ENCODE assay signal across 27 mouse cellular contexts in genomic region chr14:78583168-78583567, GRCm38 (mm10). TPM values are rescaled to one million over a fixed set of nuclear protein-coding genes. Genes with fewer than 3 reads are reported as not detected.
DNase-seq lines count a peak whose midpoint lies in the region; ATAC-seq and TF ChIP-seq lines count a peak whose summit lies in the region.
"Had no signal": no experiment of that assay in that cellular context is flagged by ENCODE, and none has a peak within 500 bp of the region (broad histone marks: within the 10 kb centered on the region; RNA-seq: fewer than 3 reads in every experiment).

No protein-coding gene starts in this region.

- no peak overlapping the region for H3K4me3 ChIP-seq in midbrain, embryonic 10.5 days
- no peak overlapping the region for H3K4me3 ChIP-seq in midbrain, embryonic 16.5 days (ENCODE audit: low read depth, low read length)
- no peak overlapping the region for H3K4me3 ChIP-seq in ES-E14 (ENCODE audit: insufficient read depth in 1 of 2, low read depth in 1 of 2, low read length in 2 of 2, poor library complexity in 1 of 2, severe bottlenecking in 1 of 2)
- H3K4me3 ChIP-seq: embryonic facial prominence, embryonic 12.5 days; heart, embryonic 10.5 days; hindbrain, embryonic 13.5 days; kidney, embryonic 15.5 days; lung, embryonic 15.5 days; neural tube, embryonic 13.5 days had no signal

- peaks cover 25% of the 10 kb centered on the region for H3K36me3 ChIP-seq in midbrain, embryonic 10.5 days
- H3K36me3 ChIP-seq in midbrain, embryonic 16.5 days (ENCODE audit: control insufficient read depth, insufficient read depth, low read length), result peaks cover 21% of the 10 kb centered on the region
- peaks cover 13% of the 10 kb centered on the region; the same call in 1 of the 2 replicates for H3K36me3 ChIP-seq in ES-E14 (ENCODE audit: control insufficient read depth, insufficient read depth, low read length, poor library complexity, severe bottlenecking)

- H3K27me3 ChIP-seq in midbrain, embryonic 10.5 days (ENCODE audit: low read depth, poor library complexity, severe bottlenecking), result no peaks in the 10 kb centered on the region
- no peaks in the 10 kb centered on the region for H3K27me3 ChIP-seq in midbrain, embryonic 16.5 days (ENCODE audit: control insufficient read depth, insufficient read depth, low read depth, low read length)
- H3K27me3 ChIP-seq: embryonic facial prominence, embryonic 12.5 days; hindbrain, embryonic 13.5 days; kidney, embryonic 15.5 days; lung, embryonic 15.5 days; neural tube, embryonic 13.5 days; Patski had no signal

- no peaks in the 10 kb centered on the region for H3K9me3 ChIP-seq in midbrain, embryonic 10.5 days (replicated peaks)
- no peaks in the 10 kb centered on the region for H3K9me3 ChIP-seq in midbrain, embryonic 16.5 days (replicated peaks; ENCODE audit: control insufficient read depth, low read length, poor library complexity, severe bottlenecking)
- H3K9me3 ChIP-seq in ES-E14 (ENCODE audit: control insufficient read depth, insufficient read depth, low read depth, low read length), result no peaks in the 10 kb centered on the region
- H3K9me3 ChIP-seq: embryonic facial prominence, embryonic 12.5 days; heart, embryonic 10.5 days; hindbrain, embryonic 13.5 days; kidney, embryonic 15.5 days; lung, embryonic 15.5 days; neural tube, embryonic 13.5 days had no signal

- DNase-seq in midbrain, embryonic 10.5 days (ENCODE audit: low spot score), result peak; percentile 4
- no peak for DNase-seq in ES-E14 (ENCODE audit: low read depth, low spot score)
- peak; percentile 19 for DNase-seq in c-Kit-positive CD71-positive TER-119-positive erythroid progenitor cells, embryonic 14.5 days (ENCODE audit: low spot score)
- DNase-seq in cerebellum, adult 18-20 months, result no peak
- no peak for DNase-seq in kidney, postnatal 25 days
- DNase-seq in adrenal gland, adult 18-20 months (ENCODE audit: low spot score in 2 of 2), result no peak
- DNase-seq: adrenal gland, postnatal 25 days; cerebellum, adult 9-10 months; cerebellum, postnatal 36 days; embryo, embryonic 11 days; gastrocnemius, postnatal 14 days; heart, adult 11 months; heart, postnatal 4 days; kidney, adult 18-20 months; thymus, adult 2 months; thymus, postnatal 36 days had no signal

- no peak overlapping the region for H3K9ac ChIP-seq in midbrain, embryonic 16.5 days (ENCODE audit: low read depth, low read length)
- no peak overlapping the region for H3K9ac ChIP-seq in ES-E14 (ENCODE audit: insufficient read depth, low read depth, low read length, poor library complexity, severe bottlenecking)
- H3K9ac ChIP-seq: embryonic facial prominence, embryonic 12.5 days; hindbrain, embryonic 13.5 days; kidney, embryonic 15.5 days; lung, embryonic 15.5 days; neural tube, embryonic 13.5 days had no signal

- no peaks in the 10 kb centered on the region for H3K4me1 ChIP-seq in midbrain, embryonic 10.5 days
- no peaks in the 10 kb centered on the region for H3K4me1 ChIP-seq in midbrain, embryonic 16.5 days (ENCODE audit: control insufficient read depth, insufficient read depth, low read length)
- peaks cover 0 to 1% of the 10 kb centered on the region in 2 experiments; a peak in 1 of 4 replicates for H3K4me1 ChIP-seq in ES-E14 (ENCODE audit: control insufficient read depth in 2 of 2, insufficient read depth in 2 of 2, low read length in 2 of 2, poor library complexity in 1 of 2)
- H3K4me1 ChIP-seq: embryonic facial prominence, embryonic 12.5 days; heart, embryonic 10.5 days; hindbrain, embryonic 13.5 days; kidney, embryonic 15.5 days; lung, embryonic 15.5 days; neural tube, embryonic 13.5 days had no signal

- no peak overlapping the region for H3K4me2 ChIP-seq in midbrain, embryonic 16.5 days (ENCODE audit: low read length)
- H3K4me2 ChIP-seq: embryonic facial prominence, embryonic 12.5 days; hindbrain, embryonic 13.5 days; kidney, embryonic 15.5 days; lung, embryonic 15.5 days; midbrain, embryonic 11.5 days; neural tube, embryonic 13.5 days had no signal

- no peak overlapping the region for H3K27ac ChIP-seq in midbrain, embryonic 10.5 days (replicated peaks)
- H3K27ac ChIP-seq in midbrain, embryonic 16.5 days (ENCODE audit: low read length), result no peak overlapping the region
- H3K27ac ChIP-seq in ES-E14 (ENCODE audit: insufficient read depth, low read depth, low read length, poor library complexity, severe bottlenecking), result no peak overlapping the region
- H3K27ac ChIP-seq: embryonic facial prominence, embryonic 12.5 days; heart, embryonic 10.5 days; hindbrain, embryonic 13.5 days; kidney, embryonic 15.5 days; lung, embryonic 15.5 days; neural tube, embryonic 13.5 days had no signal

- in situ Hi-C loops in ES-E14 (cut with MboI; ENCODE audit: low sequenced_read_pairs in 2 of 2, unreplicated experiment in 2 of 2), result no loop called here

- ATAC-seq in midbrain, embryonic 16.5 days, result no peak
- ATAC-seq: forebrain, embryonic 14.5 days; inflammation-experienced regulatory T-cells, adult 6 months; Patski had no signal

TF ChIP-seq in ES-E14, 5 proteins besides CTCF, POLR2A, EP300 and RAD21:
- TF ChIP-seq CHD2 (IDR thresholded peaks at IDR 0.05; ENCODE audit: low read depth, low read length), result no peak
- TF ChIP-seq MAFK (IDR thresholded peaks at IDR 0.05; ENCODE audit: insufficient read depth, low read depth, low read length), result 0 out of 2 replicates have a peak, but pooled peaks have one; percentile 58
- no peak for TF ChIP-seq HCFC1 (IDR thresholded peaks at IDR 0.05; ENCODE audit: borderline replicate concordance, insufficient read depth, low read length)

RNA-seq across cellular contexts. Expression of gene Akap11, which starts 46.6 kb away (rescaled TPM):
- polyA plus RNA-seq in midbrain, embryonic 10.5 days (2016; fragmentation: Nextera tagmentation; extraction: Ambion mirVana), result 15.6 and 17.9 TPM in 2 replicates
- 39.7 and 45.5 TPM in 2 replicates for polyA plus RNA-seq in midbrain, embryonic 16.5 days (2015; fragmentation: Nextera tagmentation; extraction: Ambion mirVana)
- total RNA-seq in ES-E14 (2012; rRNA removed), result 25.3 and 46.4 TPM in 2 replicates
- 10 to 100 TPM; 37.1 to 46.8 TPM for total RNA-seq in adrenal gland, adult 18-20 months (2021)

Comparison
In these comparisons a context has a peak if more than half of its experiments do, and no peak if none do; other contexts are left out.
1. DNase-seq: peak in midbrain, embryonic 10.5 days (single experiment) and c-Kit-positive CD71-positive TER-119-positive erythroid progenitor cells, embryonic 14.5 days (single experiment); none in ES-E14 (single experiment), cerebellum, adult 18-20 months (0 of 2), kidney, postnatal 25 days (0 of 2) and adrenal gland, adult 18-20 months (0 of 2).